Mouse (Mus musculus) midbrain, postnatal 0 days (tissue): ENCODE results near the gene Gstp2. TPM values are rescaled to one million over a fixed set of nuclear protein-coding genes. Genes with fewer than 3 reads are reported as not detected.

Experiments used
- ATAC-seq: fragments of 200-750 bp; cut with Nextera tagmentation; 2 replicates; pipeline ENCODE4 v1.8.0; 2017; ENCODE audit warnings: moderate number of reproducible peaks, mild to moderate bottlenecking, moderate TSS enrichment, moderate library complexity; ENCODE audit not compliant: low FRiP score
- DNase-seq: peaks from one replicate; pipeline ENCODE4 v3.0.0-alpha.2; 2015; ENCODE audit warnings: low spot score
- H3K27ac ChIP-seq: fragments of 300-500 bp; sonication (generic); 2 replicates; pipeline ENCODE4 v1.5.1; 2014; ENCODE audit warnings: low read depth, mild to moderate bottlenecking, low read length, mixed read lengths
- H3K27me3 ChIP-seq: fragments of 300-500 bp; sonication (generic); 2 replicates; pipeline ENCODE4 v1.6.1; 2014; ENCODE audit warnings: low read length, control low read depth, mixed read lengths; ENCODE audit not compliant: insufficient read depth
- H3K36me3 ChIP-seq: fragments of 300-500 bp; sonication (generic); 2 replicates; pipeline ENCODE4 v1.6.1; 2014; ENCODE audit warnings: low read length, control low read depth, mixed read lengths; ENCODE audit not compliant: insufficient read depth
- H3K4me1 ChIP-seq: fragments of 300-500 bp; sonication (generic); 2 replicates; pipeline ENCODE4 v1.6.1; 2014; ENCODE audit warnings: mild to moderate bottlenecking, control low read depth, antibody characterized with exemption, low read length, mixed read lengths; ENCODE audit not compliant: insufficient read depth
- H3K4me2 ChIP-seq: fragments of 300-500 bp; sonication (generic); 2 replicates; pipeline ENCODE4 v1.6.1; 2014; ENCODE audit warnings: low read depth, mild to moderate bottlenecking, low read length, mixed read lengths; ENCODE audit not compliant: poor library complexity, severe bottlenecking
- H3K4me3 ChIP-seq: fragments of 300-500 bp; sonication (generic); 2 replicates; pipeline ENCODE4 v1.5.1; 2014; ENCODE audit warnings: low read depth, mild to moderate bottlenecking, low read length, moderate library complexity
- H3K9ac ChIP-seq: fragments of 300-500 bp; sonication (generic); replicated peaks from 2 replicates; pipeline ENCODE4 v1.6.1; 2014; ENCODE audit warnings: mild to moderate bottlenecking, low read length, moderate library complexity, mixed read lengths; ENCODE audit not compliant: poor library complexity, severe bottlenecking
- H3K9me3 ChIP-seq: fragments of 300-500 bp; sonication (generic); 2 replicates; pipeline ENCODE4 v1.6.1; 2016; ENCODE audit warnings: low read length, control low read depth
- CTCF ChIP-seq: IDR thresholded peaks from 2 replicates; pipeline ENCODE4 v1.5.1; 2016; ENCODE audit warnings: antibody characterized with exemption, mild to moderate bottlenecking
- WGBS: fragments of 180-500 bp; shearing (Covaris S2); extraction: QIAGEN DNeasy Blood & Tissue Kit; methylation state at CpG from one replicate; pipeline ENCODE4 v1.1.7; 2014; 5-methylcytosine and 5-hydroxymethylcytosine counted together
- polyA plus RNA-seq: library from polyadenylated mRNA; unstranded; fragments of >200 nt; fragmentation: Nextera tagmentation; extraction: Ambion mirVana; gene quantifications from 2 replicates; pipeline ENCODE4 v1.2.1, GENCODE M21; 2015
- total RNA-seq: library from RNA; depleted of rRNA; stranded (reverse); fragments of >200 nt; gene quantifications from 2 replicates; pipeline ENCODE4 v1.2.3, GENCODE M21; 2014; rRNA removed

Gstp2 gene
- total RNA-seq (3.6 TPM in 1 of 2 replicates, not detected in the other), polyA plus RNA-seq (2.4 and 4.1 TPM in 2 replicates)

DNA sequence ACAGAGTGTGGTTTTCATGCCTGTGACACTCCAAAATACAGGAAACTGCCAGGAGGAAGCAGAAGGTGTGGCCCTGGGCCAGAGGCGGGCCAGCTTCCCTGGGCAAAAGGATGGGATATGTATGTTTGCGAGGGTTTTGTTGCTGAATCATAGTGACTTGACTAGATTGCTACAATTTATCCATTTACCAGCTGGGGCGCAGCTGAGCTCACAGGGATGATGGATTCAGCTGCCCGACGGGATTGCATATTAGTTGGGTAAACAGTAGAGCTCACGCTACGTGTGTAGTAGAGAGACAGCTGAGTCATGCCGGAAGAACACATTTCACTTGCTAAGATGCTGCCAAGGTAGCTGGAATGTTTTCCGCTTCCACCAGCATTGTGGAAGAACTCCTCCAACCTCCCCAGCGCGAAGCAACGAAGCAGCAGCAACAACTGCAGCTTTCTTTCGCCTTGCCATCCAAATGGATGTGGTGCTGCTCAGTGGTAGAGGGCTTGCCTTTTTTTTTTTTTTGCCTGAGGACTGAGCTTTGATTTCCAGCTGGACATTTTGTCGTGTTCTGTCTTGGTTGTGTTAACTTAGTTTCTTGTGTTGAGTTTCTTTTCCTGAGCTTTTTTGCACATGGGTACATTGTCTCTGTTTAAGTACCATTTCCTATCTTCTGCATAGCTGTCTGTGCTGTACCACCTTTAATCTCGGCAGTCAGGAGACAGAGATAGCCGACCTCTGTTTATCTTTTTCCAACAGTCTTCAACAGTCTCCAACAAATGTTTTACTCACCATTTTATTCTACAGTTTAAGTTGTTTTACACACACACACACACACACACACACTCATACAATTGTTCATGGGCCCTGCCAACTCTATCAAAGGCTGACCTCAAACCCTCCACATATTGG, at the start of gene Gstp2:
Gene Gstp2 (minus strand): TSS at position 58 of the 900 bp plus-strand sequence.
- H3K4me1 ChIP-seq: no peaks in the 10 kb centered on the region
- peak; percentile 80 for DNase-seq
- H3K27me3 ChIP-seq: no peaks in the 10 kb centered on the region
- no peaks in the 10 kb centered on the region for H3K36me3 ChIP-seq
- peak; percentile 34; the same call in 1 of the 2 replicates for ATAC-seq
- 54% methylated on average over 16 of the region's 16 CpGs for WGBS
- peak within 1 kb of the TSS; percentile 15; the same call in 1 of the 2 replicates for H3K4me2 ChIP-seq
- peak; percentile 65 for TF ChIP-seq CTCF
- H3K27ac ChIP-seq: no peak within 1 kb of the TSS
- no peak within 1 kb of the TSS for H3K4me3 ChIP-seq
- no peaks in the 10 kb centered on the region for H3K9me3 ChIP-seq
- no peak within 1 kb of the TSS for H3K9ac ChIP-seq

- Histone ChIP-seq H3K9me3 (no peaks in the 10 kb centered on the region), H3K4me3 (no peak overlapping the region), H3K27ac (no peak overlapping the region), H3K27me3 (no peaks in the 10 kb centered on the region), H3K4me2 (no peak overlapping the region), H3K4me1 (0 out of 2 replicates have a peak, but pooled peaks cover 13% of the 10 kb centered on the region), H3K9ac (no peak overlapping the region), H3K36me3 (no peaks in the 10 kb centered on the region)
- no peak for TF ChIP-seq CTCF
- DNase-seq: no peak
- no peak for ATAC-seq
- WGBS: 80% methylated on average over 5 of the region's 5 CpGs
These were observed 49.0 kb upstream of the Gstp2 start for GRCm38 (mm10) chr19:4094774-4095303.

DNA sequence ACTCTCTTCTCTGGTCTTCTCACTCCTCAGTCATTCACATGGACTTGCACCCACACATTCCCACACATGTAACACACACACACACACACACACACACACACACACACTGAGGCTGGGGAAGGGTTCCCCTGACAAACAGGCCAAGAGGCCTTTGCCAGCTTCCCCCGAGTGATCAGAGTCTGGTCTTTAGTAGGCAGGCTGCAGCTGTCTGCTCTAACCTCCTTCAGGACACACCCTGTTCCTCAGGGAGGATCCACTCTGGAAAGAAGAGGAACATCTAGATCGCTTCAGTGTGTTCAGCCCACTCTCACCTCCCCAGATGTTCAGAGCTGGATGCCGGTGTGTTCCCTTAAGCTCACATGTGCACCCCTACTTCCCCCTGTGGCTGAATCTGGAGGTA, 48.5 kb upstream of the Gstp2 start:
- H3K27ac ChIP-seq: no peak overlapping the region
- H3K27me3 ChIP-seq: no peaks in the 10 kb centered on the region
- no peaks in the 10 kb centered on the region for H3K9me3 ChIP-seq
- ATAC-seq: no peak
- 0 out of 2 replicates have a peak, but pooled peaks cover 11% of the 10 kb centered on the region for H3K4me1 ChIP-seq
- H3K36me3 ChIP-seq: no peaks in the 10 kb centered on the region
- 82% methylated on average over 3 of the region's 3 CpGs for WGBS
- TF ChIP-seq CTCF: no peak
- H3K9ac ChIP-seq: no peak overlapping the region
- no peak overlapping the region for H3K4me2 ChIP-seq
- H3K4me3 ChIP-seq: no peak overlapping the region
- DNase-seq: no peak

GRCm38 (mm10) chr19:4093772-4094171, 47.9 kb upstream of the Gstp2 start:
- ATAC-seq (no peak), DNase-seq (no peak)

GRCm38 (mm10) chr19:4092750-4093149, 46.9 kb upstream of the Gstp2 start:
- TF ChIP-seq CTCF: no peak
- H3K4me1 ChIP-seq: 0 out of 2 replicates have a peak, but pooled peaks cover 3% of the 10 kb centered on the region
- H3K27ac ChIP-seq: no peak overlapping the region
- no peaks in the 10 kb centered on the region for H3K36me3 ChIP-seq
- no peaks in the 10 kb centered on the region for H3K27me3 ChIP-seq
- no peaks in the 10 kb centered on the region for H3K9me3 ChIP-seq
- no peak for DNase-seq
- WGBS: 94% methylated on average over 3 of the region's 3 CpGs
- no peak overlapping the region for H3K9ac ChIP-seq
- no peak overlapping the region for H3K4me3 ChIP-seq
- no peak for ATAC-seq
- H3K4me2 ChIP-seq: no peak overlapping the region

More at GRCm38 (mm10) chr19:4093772-4094171, 47.9 kb upstream of the Gstp2 start:
- no peaks in the 10 kb centered on the region for H3K9me3 ChIP-seq
- H3K27me3 ChIP-seq: no peaks in the 10 kb centered on the region
- H3K27ac ChIP-seq: no peak overlapping the region
- H3K4me1 ChIP-seq: 0 out of 2 replicates have a peak, but pooled peaks cover 6% of the 10 kb centered on the region
- 81% methylated on average over 7 of the region's 7 CpGs for WGBS
- TF ChIP-seq CTCF: no peak
- no peaks in the 10 kb centered on the region for H3K36me3 ChIP-seq
- H3K9ac ChIP-seq: no peak overlapping the region
- no peak overlapping the region for H3K4me3 ChIP-seq
- H3K4me2 ChIP-seq: no peak overlapping the region

GRCm38 (mm10) chr19:4091383-4091782, 45.6 kb upstream of the Gstp2 start:
- H3K4me3 ChIP-seq: no peak overlapping the region
- H3K9me3 ChIP-seq: no peaks in the 10 kb centered on the region
- no peak overlapping the region for H3K27ac ChIP-seq
- H3K4me2 ChIP-seq: no peak overlapping the region
- 70% methylated on average over 2 of the region's 2 CpGs for WGBS
- no peak for TF ChIP-seq CTCF
- H3K9ac ChIP-seq: no peak overlapping the region
- no peaks in the 10 kb centered on the region for H3K4me1 ChIP-seq
- H3K27me3 ChIP-seq: no peaks in the 10 kb centered on the region
- no peaks in the 10 kb centered on the region for H3K36me3 ChIP-seq
- ATAC-seq: no peak
- DNase-seq: no peak
